Mouse (Mus musculus) bone marrow, adult 2 months (tissue): ENCODE measurements around the gene Tm9sf3. TPM values are rescaled to one million over a fixed set of nuclear protein-coding genes. Genes with fewer than 3 reads are reported as not detected.
"Not testable (repeated sequence)": the region's sequence is repeated elsewhere in the genome, so short reads cannot be mapped to it uniquely, and the experiment has no call there.

ENCODE experiments used
- H3K27ac ChIP-seq: fragments of 200-500 bp; 2 replicates; pipeline ENCODE4 v1.5.1; 2012; ENCODE audit warnings: low read depth, mild to moderate bottlenecking, control low read depth, inconsistent platforms, low read length; ENCODE audit not compliant: control insufficient read depth, poor library complexity, insufficient read depth
- H3K4me1 ChIP-seq: fragments of 200-500 bp; 2 replicates; pipeline ENCODE4 v1.6.1; 2011; ENCODE audit warnings: low read length; ENCODE audit not compliant: control insufficient read depth, insufficient read depth
- H3K4me3 ChIP-seq: fragments of 200-500 bp; replicated peaks from 2 replicates; pipeline ENCODE3; 2011; ENCODE audit warnings: mild to moderate bottlenecking, low read depth, low read length, control low read depth; ENCODE audit not compliant: control insufficient read depth
- CTCF ChIP-seq: fragments of 200-500 bp; IDR thresholded peaks from 2 replicates; pipeline ENCODE4 v1.5.1; 2011; ENCODE audit warnings: low read length, control low read depth; ENCODE audit not compliant: control insufficient read depth, insufficient read depth
- POLR2A ChIP-seq: fragments of 200-500 bp; IDR thresholded peaks from 2 replicates; pipeline ENCODE4 v1.6.1; 2011; ENCODE audit warnings: low read depth, mild to moderate bottlenecking, control low read depth, low read length, borderline replicate concordance; ENCODE audit not compliant: control insufficient read depth
- WGBS: fragments of 180-500 bp; shearing (Covaris S2); methylation state at CpG from one replicate; pipeline ENCODE4 v1.1.7; 2018; 5-methylcytosine and 5-hydroxymethylcytosine counted together
- polyA plus RNA-seq: library from polyadenylated mRNA; stranded (reverse); fragments of >200 nt; gene quantifications from 2 replicates; pipeline ENCODE4 v1.2.4, GENCODE M21; 2011; ENCODE audit warnings: low replicate concordance; ENCODE audit not compliant: missing spikeins, insufficient read depth, insufficient read length

Gene Tm9sf3
- 19.7 and 38.0 TPM in 2 replicates for polyA plus RNA-seq

GRCm38 (mm10) chr19:41263630-41264295 is at the start of gene Tm9sf3:
Tm9sf3 (minus strand) TSS chr19:41263997.
- Histone ChIP-seq H3K4me1 (peaks cover 2% of the 10 kb centered on the region), H3K4me3 (peak within 1 kb of the TSS; percentile 78), H3K27ac (peak within 1 kb of the TSS; percentile 99)
- TF ChIP-seq POLR2A (peak; percentile 70; the same call in 1 of the 2 replicates), CTCF (no peak)
- under 1% methylated on average over 98 of the region's 98 CpGs for WGBS

GRCm38 (mm10) chr19:41312587-41312986 is 48.8 kb upstream of the Tm9sf3 start:
- not testable (repeated sequence) for H3K4me3 ChIP-seq, H3K4me1 ChIP-seq, H3K27ac ChIP-seq
- 66% methylated on average over 8 of the region's 8 CpGs for WGBS

GRCm38 (mm10) chr19:41312027-41312426 is 48.2 kb upstream of the Tm9sf3 start:
- no peak for TF ChIP-seq CTCF
- WGBS = 69% methylated on average over 4 of the region's 4 CpGs
- no peak overlapping the region for H3K27ac ChIP-seq
- no peaks in the 10 kb centered on the region; the same call in 1 of the 2 replicates for H3K4me1 ChIP-seq
- H3K4me3 ChIP-seq = no peak overlapping the region

DNA sequence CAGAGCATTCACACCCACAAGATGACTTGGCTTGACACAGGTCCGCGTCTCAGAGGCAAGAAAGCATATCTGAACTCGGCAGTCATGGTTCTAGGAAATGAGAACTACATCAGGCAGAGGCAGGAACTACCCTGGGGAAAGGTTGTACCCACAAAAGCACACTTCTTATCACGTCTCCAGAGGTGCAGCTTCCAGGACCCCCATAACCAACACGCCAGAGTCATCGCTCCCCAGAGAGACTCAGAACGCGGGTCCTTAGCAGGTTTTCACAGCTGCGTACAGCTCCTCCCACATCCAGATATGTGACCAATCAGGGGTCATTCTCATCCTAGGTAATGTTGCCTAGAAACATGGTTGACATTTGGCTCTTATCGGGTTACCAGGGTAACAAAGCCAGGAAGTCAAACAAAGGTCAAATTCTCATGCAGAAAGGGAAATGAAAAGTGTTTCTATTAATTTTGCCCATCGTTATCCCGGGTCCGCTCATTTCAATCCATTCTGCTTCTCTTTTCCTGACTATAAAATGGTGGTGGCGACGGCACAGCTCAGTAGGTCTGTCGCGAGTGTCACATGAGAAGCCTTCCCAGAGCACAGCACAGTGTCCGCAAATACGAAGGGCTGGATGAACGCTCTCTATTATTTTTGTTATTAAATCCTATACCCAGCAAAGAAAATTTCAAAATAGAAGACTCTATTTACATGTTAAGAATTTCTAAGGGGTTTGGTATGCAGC is 47.3 kb upstream of the Tm9sf3 start:
- 43% methylated on average over 20 of the region's 20 CpGs for WGBS
- TF ChIP-seq CTCF = no peak
- TF ChIP-seq POLR2A = no peak
- Histone ChIP-seq H3K4me1 (no peaks in the 10 kb centered on the region; the same call in 1 of the 2 replicates), H3K4me3 (no peak overlapping the region), H3K27ac (no peak overlapping the region)

GRCm38 (mm10) chr19:41303933-41304332 is 40.1 kb upstream of the Tm9sf3 start:
- H3K4me1 ChIP-seq = no peaks in the 10 kb centered on the region; the same call in 1 of the 2 replicates
- WGBS = 87% methylated on average over 3 of the region's 3 CpGs
- no peak for TF ChIP-seq POLR2A
- TF ChIP-seq CTCF = no peak
- H3K4me3 ChIP-seq = no peak overlapping the region
- H3K27ac ChIP-seq = no peak overlapping the region

- Histone ChIP-seq H3K4me3 (no peak overlapping the region), H3K27ac (no peak overlapping the region), H3K4me1 (no peaks in the 10 kb centered on the region; the same call in 1 of the 2 replicates)
- TF ChIP-seq CTCF = no peak
- no peak for TF ChIP-seq POLR2A
- WGBS = 82% methylated on average over 6 of the region's 6 CpGs
Observed at GRCm38 (mm10) chr19:41303433-41303832, 39.6 kb upstream of the Tm9sf3 start.

DNA sequence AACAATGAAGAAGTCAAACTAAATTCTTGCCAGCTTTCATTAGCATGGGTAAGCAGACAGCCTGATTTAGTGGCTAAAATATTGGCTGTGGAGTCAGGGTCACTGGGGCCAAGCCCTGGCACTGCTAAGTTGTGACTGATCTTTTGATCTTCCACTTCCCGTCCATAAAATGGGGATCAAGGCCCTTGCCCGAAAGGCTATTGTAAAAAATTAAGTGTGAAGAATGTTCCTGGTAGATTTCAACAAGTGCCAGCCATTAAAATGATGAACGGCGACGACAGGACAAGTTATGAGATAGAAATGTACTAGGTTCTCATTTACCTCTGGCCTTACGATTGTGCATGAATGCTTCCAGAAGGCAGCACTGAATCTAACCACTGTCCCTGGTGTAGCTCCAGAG is 38.1 kb upstream of the Tm9sf3 start:
- Histone ChIP-seq H3K4me1 (no peaks in the 10 kb centered on the region; the same call in 1 of the 2 replicates), H3K27ac (no peak overlapping the region), H3K4me3 (no peak overlapping the region)
- TF ChIP-seq POLR2A (no peak), CTCF (no peak)
- 87% methylated on average over 6 of the region's 6 CpGs for WGBS

DNA sequence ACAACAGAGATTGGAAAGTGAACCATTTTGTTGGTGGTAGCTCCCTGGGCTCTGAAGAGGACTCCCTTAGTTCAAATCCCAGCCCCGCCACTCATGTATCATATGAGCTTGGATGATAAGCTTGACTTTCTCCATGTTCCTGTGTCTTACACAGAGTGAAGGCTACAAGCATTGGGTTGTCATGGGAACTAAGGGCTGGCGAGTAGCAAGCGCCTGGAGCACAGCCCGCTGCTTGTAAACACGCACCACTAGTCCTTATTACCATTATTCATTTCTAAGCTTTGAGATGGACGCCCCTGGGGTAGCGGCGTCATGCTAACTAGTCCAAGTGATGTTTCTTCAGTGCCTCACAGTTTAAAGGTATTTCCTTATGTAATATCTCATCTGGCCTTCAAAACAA is 35.6 kb upstream of the Tm9sf3 start:
- 84% methylated on average over 8 of the region's 8 CpGs for WGBS
- H3K4me1 ChIP-seq = no peaks in the 10 kb centered on the region
- TF ChIP-seq CTCF = no peak
- TF ChIP-seq POLR2A = no peak
- no peak overlapping the region for H3K4me3 ChIP-seq
- H3K27ac ChIP-seq = no peak overlapping the region
